Mouse (Mus musculus): Measurements from ENCODE around the gene Dpysl5. TPM values are rescaled to one million over a fixed set of nuclear protein-coding genes. Genes with fewer than 3 reads are reported as not detected.
A peak's percentile ranks its signal among the peaks of the same experiment; 100 is the strongest.

The Dpysl5 gene
- polyA plus RNA-seq, 1 experiment from 2014 or later: 91.8 TPM

DNA sequence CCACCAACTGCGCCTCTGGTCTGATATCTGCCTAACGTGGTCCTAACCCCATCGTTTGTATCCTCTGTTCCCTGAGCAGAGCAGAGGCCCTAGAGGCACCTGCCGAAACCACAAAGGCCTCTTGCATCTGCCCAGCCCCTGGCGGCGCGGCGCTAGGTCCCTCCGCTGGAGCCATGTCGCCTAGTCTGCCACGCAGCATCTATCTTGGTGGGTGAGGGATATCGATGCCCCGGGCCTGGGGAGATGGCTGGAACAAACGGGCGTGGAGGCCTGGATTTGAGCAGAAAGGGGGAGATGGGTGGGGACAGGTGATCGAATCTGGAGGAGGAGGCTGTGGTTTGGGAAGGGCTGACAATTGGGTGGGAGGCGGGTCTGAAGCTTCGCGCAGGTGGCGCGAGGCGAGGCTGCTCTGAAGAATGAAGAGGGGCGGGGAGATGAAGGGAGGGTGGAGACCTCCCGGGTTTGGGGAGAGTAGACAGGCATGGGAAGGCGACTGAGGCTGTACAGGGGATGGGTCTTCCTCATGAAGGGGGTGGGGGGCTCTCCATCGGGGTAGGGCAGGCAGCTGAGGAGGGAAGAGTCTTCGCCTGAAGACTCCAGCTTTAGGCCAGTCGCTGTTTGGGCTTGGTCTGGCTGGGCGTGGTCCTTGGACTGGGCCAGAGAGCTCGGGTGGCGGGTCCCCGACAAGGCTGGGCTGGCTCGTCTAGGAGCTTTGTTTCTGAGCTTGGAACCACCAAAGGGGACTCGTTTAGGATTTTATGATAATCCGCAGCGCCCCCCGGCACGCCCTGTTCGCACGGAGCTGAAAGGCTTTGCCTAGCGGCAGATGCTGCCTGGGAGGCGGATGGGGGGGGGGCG lies 1.3 kb downstream of the Dpysl5 start:
- Histone ChIP-seq H3K4me1 (replicated peaks; ENCODE audit: control insufficient read depth, insufficient read depth, low read length) (no peaks in the 10 kb centered on the region; the same call in 1 of the 2 replicates), H3K4me3 (ENCODE audit: low read depth, low read length) (peak overlapping the region; percentile 66), H3K4me2 (ENCODE audit: low read depth, low read length, severe bottlenecking) (peak overlapping the region; percentile 95), H3K27ac (ENCODE audit: low read depth, low read length) (peak overlapping the region; percentile 65), H3K27me3 (ENCODE audit: control insufficient read depth, insufficient read depth, low read length) (no peaks in the 10 kb centered on the region), H3K9me3 (ENCODE audit: control insufficient read depth, low read length) (no peaks in the 10 kb centered on the region), H3K36me3 (ENCODE audit: control insufficient read depth, insufficient read depth, low read length) (no peaks in the 10 kb centered on the region), H3K9ac (ENCODE audit: low read length) (peak overlapping the region; percentile 88)
- DNase-seq (ENCODE audit: low spot score) (peak; percentile 81), ATAC-seq (replicated peaks; ENCODE audit: low FRiP score) (peak; percentile 53)
- under 1% methylated on average over 42 of the region's 43 CpGs for whole genome bisulfite sequencing

- peak overlapping the region; percentile 65 for H3K27ac ChIP-seq (ENCODE audit: low read depth, low read length)
- ATAC-seq (replicated peaks; ENCODE audit: low FRiP score) (0 out of 2 replicates have a peak, but pooled peaks have one; percentile 4), DNase-seq (ENCODE audit: low spot score) (peak; percentile 71)
- H3K4me2 ChIP-seq (ENCODE audit: low read depth, low read length, severe bottlenecking): peak overlapping the region; percentile 95
- H3K27me3 ChIP-seq (ENCODE audit: control insufficient read depth, insufficient read depth, low read length): no peaks in the 10 kb centered on the region
- H3K4me1 ChIP-seq (replicated peaks; ENCODE audit: control insufficient read depth, insufficient read depth, low read length): peaks cover 6% of the 10 kb centered on the region; the same call in 1 of the 2 replicates
- H3K4me3 ChIP-seq (ENCODE audit: low read depth, low read length): peak overlapping the region; percentile 66
- peak overlapping the region; percentile 88 for H3K9ac ChIP-seq (ENCODE audit: low read length)
- H3K36me3 ChIP-seq (ENCODE audit: control insufficient read depth, insufficient read depth, low read length): no peaks in the 10 kb centered on the region
- WGBS: under 1% methylated on average over 20 of the region's 20 CpGs
- no peaks in the 10 kb centered on the region for H3K9me3 ChIP-seq (ENCODE audit: control insufficient read depth, low read length)
These were observed 1.9 kb downstream of the Dpysl5 start for GRCm38 (mm10) chr5:30713299-30713675.

- ATAC-seq (replicated peaks; ENCODE audit: low FRiP score): no peak
- 20% methylated on average over 11 of the region's 11 CpGs for WGBS
- H3K4me3 ChIP-seq (ENCODE audit: low read depth, low read length): peak overlapping the region; percentile 66
- H3K27ac ChIP-seq (ENCODE audit: low read depth, low read length): peak overlapping the region; percentile 65; the same call in 1 of the 2 replicates
- no peak for DNase-seq (ENCODE audit: low spot score)
- H3K9ac ChIP-seq (ENCODE audit: low read length): peak overlapping the region; percentile 88
- H3K27me3 ChIP-seq (ENCODE audit: control insufficient read depth, insufficient read depth, low read length): no peaks in the 10 kb centered on the region
- no peaks in the 10 kb centered on the region for H3K9me3 ChIP-seq (ENCODE audit: control insufficient read depth, low read length)
- peaks cover 9% of the 10 kb centered on the region; the same call in 1 of the 2 replicates for H3K4me1 ChIP-seq (replicated peaks; ENCODE audit: control insufficient read depth, insufficient read depth, low read length)
- no peaks in the 10 kb centered on the region for H3K36me3 ChIP-seq (ENCODE audit: control insufficient read depth, insufficient read depth, low read length)
- H3K4me2 ChIP-seq (ENCODE audit: low read depth, low read length, severe bottlenecking): peak overlapping the region; percentile 95
These were observed 2.3 kb downstream of the Dpysl5 start for GRCm38 (mm10) chr5:30713691-30714090.

DNA sequence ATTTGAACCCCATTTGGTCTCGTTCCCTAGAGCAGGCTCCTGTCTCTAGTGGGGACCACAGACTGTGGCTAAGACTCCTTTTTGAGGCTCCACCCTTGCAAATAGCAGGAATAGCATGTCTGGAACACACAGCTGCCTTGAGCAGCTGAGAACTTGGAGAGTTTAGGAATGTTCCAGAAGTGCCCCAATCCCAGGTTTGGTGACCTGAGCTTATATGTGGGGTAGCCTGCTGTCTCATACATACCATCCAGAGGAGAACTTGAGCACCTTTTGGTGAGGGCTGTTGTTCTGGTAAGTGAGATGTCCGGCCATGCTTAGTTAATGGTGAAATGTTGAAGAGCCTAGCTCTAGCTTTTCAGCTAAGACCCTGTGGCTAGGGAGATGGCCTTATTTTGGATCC lies 4.9 kb downstream of the Dpysl5 start:
- Histone ChIP-seq H3K4me3 (ENCODE audit: low read depth, low read length) (no peak overlapping the region), H3K4me1 (replicated peaks; ENCODE audit: control insufficient read depth, insufficient read depth, low read length) (peaks cover 11% of the 10 kb centered on the region; the same call in 1 of the 2 replicates), H3K27me3 (ENCODE audit: control insufficient read depth, insufficient read depth, low read length) (no peaks in the 10 kb centered on the region), H3K27ac (ENCODE audit: low read depth, low read length) (no peak overlapping the region), H3K9me3 (ENCODE audit: control insufficient read depth, low read length) (no peaks in the 10 kb centered on the region), H3K36me3 (ENCODE audit: control insufficient read depth, insufficient read depth, low read length) (no peaks in the 10 kb centered on the region), H3K4me2 (ENCODE audit: low read depth, low read length, severe bottlenecking) (no peak overlapping the region), H3K9ac (ENCODE audit: low read length) (no peak overlapping the region)
- WGBS: 91% methylated on average over 2 of the region's 2 CpGs
- no peak for DNase-seq (ENCODE audit: low spot score)
- no peak for ATAC-seq (replicated peaks; ENCODE audit: low FRiP score)

DNA sequence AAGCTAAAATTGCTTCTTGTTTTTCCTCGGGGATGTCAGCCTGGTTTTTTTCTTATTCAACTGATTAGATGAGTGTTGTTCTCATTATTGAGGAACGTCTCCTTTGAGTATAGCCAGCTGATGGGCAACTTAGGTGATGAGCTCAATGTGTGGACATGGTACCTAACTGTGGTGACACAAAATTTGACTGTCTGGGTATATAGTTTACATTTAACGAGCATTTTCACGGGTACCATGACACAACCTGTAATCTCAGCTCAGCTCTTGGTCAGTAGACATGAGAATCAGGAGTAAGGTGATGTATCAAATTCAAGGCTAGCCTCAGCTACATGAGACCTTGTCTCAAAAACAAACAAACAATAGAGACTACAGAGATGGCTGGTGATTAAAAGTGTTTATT lies 6.1 kb downstream of the Dpysl5 start:
- H3K4me3 ChIP-seq (ENCODE audit: low read depth, low read length): no peak overlapping the region
- H3K4me2 ChIP-seq (ENCODE audit: low read depth, low read length, severe bottlenecking): no peak overlapping the region
- H3K9ac ChIP-seq (ENCODE audit: low read length): no peak overlapping the region
- DNase-seq (ENCODE audit: low spot score): no peak
- no peaks in the 10 kb centered on the region for H3K27me3 ChIP-seq (ENCODE audit: control insufficient read depth, insufficient read depth, low read length)
- H3K9me3 ChIP-seq (ENCODE audit: control insufficient read depth, low read length): no peaks in the 10 kb centered on the region
- H3K4me1 ChIP-seq (replicated peaks; ENCODE audit: control insufficient read depth, insufficient read depth, low read length): peaks cover 11% of the 10 kb centered on the region; the same call in 1 of the 2 replicates
- H3K27ac ChIP-seq (ENCODE audit: low read depth, low read length): no peak overlapping the region; the same call in 1 of the 2 replicates
- H3K36me3 ChIP-seq (ENCODE audit: control insufficient read depth, insufficient read depth, low read length): no peaks in the 10 kb centered on the region; the same call in 1 of the 2 replicates
- 87% methylated on average over 4 of the region's 4 CpGs for WGBS
- ATAC-seq (replicated peaks; ENCODE audit: low FRiP score): no peak

GRCm38 (mm10) chr5:30717991-30718703 lies 6.8 kb downstream of the Dpysl5 start:
- DNase-seq (ENCODE audit: low spot score) (peak; percentile 58), ATAC-seq (replicated peaks; ENCODE audit: low FRiP score) (peak; percentile 49; the same call in 1 of the 2 replicates)
- Histone ChIP-seq H3K4me3 (ENCODE audit: low read depth, low read length) (no peak overlapping the region), H3K27me3 (ENCODE audit: control insufficient read depth, insufficient read depth, low read length) (no peaks in the 10 kb centered on the region), H3K4me1 (replicated peaks; ENCODE audit: control insufficient read depth, insufficient read depth, low read length) (peaks cover 11% of the 10 kb centered on the region; the same call in 1 of the 2 replicates), H3K36me3 (ENCODE audit: control insufficient read depth, insufficient read depth, low read length) (no peaks in the 10 kb centered on the region; the same call in 1 of the 2 replicates), H3K27ac (ENCODE audit: low read depth, low read length) (peak overlapping the region; percentile 74), H3K9me3 (ENCODE audit: control insufficient read depth, low read length) (no peaks in the 10 kb centered on the region), H3K9ac (ENCODE audit: low read length) (peak overlapping the region; percentile 40), H3K4me2 (ENCODE audit: low read depth, low read length, severe bottlenecking) (peak overlapping the region; percentile 26)
- 41% methylated on average over 10 of the region's 10 CpGs for WGBS

DNA sequence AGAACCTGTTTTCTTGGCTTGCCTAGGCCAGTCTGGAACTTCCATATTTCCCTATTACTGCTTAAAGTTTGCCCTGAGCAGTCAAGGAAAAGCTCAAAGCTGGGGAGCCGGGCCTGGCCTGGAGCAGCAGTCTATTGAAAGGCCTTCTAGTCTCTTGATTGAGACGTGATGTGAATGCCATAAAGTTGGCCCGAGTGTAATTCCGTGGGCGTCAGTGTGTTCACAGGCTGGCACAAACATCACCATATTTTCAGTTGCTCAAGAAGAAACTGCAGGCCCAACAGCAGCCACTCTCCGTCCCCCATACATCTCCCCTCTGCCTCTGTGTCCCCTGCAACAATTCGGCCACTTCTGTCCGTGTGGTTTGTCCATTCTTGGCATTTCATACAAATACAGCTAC lies 10.6 kb downstream of the Dpysl5 start:
- Histone ChIP-seq H3K36me3 (ENCODE audit: control insufficient read depth, insufficient read depth, low read length) (peaks cover 3% of the 10 kb centered on the region; the same call in 1 of the 2 replicates), H3K4me2 (ENCODE audit: low read depth, low read length, severe bottlenecking) (no peak overlapping the region), H3K4me3 (ENCODE audit: low read depth, low read length) (no peak overlapping the region), H3K27ac (ENCODE audit: low read depth, low read length) (no peak overlapping the region), H3K9me3 (ENCODE audit: control insufficient read depth, low read length) (no peaks in the 10 kb centered on the region), H3K27me3 (ENCODE audit: control insufficient read depth, insufficient read depth, low read length) (no peaks in the 10 kb centered on the region), H3K9ac (ENCODE audit: low read length) (no peak overlapping the region), H3K4me1 (replicated peaks; ENCODE audit: control insufficient read depth, insufficient read depth, low read length) (peaks cover 11% of the 10 kb centered on the region; the same call in 1 of the 2 replicates)
- ATAC-seq (replicated peaks; ENCODE audit: low FRiP score) (no peak), DNase-seq (ENCODE audit: low spot score) (no peak)
- 93% methylated on average over 8 of the region's 8 CpGs for WGBS

GRCm38 (mm10) chr5:30726151-30726693 lies 14.9 kb downstream of the Dpysl5 start:
- no peak overlapping the region for H3K27ac ChIP-seq (ENCODE audit: low read depth, low read length)
- no peaks in the 10 kb centered on the region for H3K27me3 ChIP-seq (ENCODE audit: control insufficient read depth, insufficient read depth, low read length)
- 95% methylated on average over 5 of the region's 5 CpGs for WGBS
- peaks cover 3% of the 10 kb centered on the region; the same call in 1 of the 2 replicates for H3K36me3 ChIP-seq (ENCODE audit: control insufficient read depth, insufficient read depth, low read length)
- no peak for ATAC-seq (replicated peaks; ENCODE audit: low FRiP score)
- H3K9ac ChIP-seq (ENCODE audit: low read length): no peak overlapping the region
- no peak for DNase-seq (ENCODE audit: low spot score)
- H3K9me3 ChIP-seq (ENCODE audit: control insufficient read depth, low read length): no peaks in the 10 kb centered on the region
- no peak overlapping the region for H3K4me2 ChIP-seq (ENCODE audit: low read depth, low read length, severe bottlenecking)
- no peaks in the 10 kb centered on the region for H3K4me1 ChIP-seq (replicated peaks; ENCODE audit: control insufficient read depth, insufficient read depth, low read length)
- no peak overlapping the region for H3K4me3 ChIP-seq (ENCODE audit: low read depth, low read length)
